Mouse (Mus musculus) midbrain, embryonic 12.5 days (tissue): ENCODE measurements around the gene Memo1. TPM values are rescaled to one million over a fixed set of nuclear protein-coding genes. Genes with fewer than 3 reads are reported as not detected.
"Not testable (repeated sequence)": the region's sequence is repeated elsewhere in the genome, so short reads cannot be mapped to it uniquely, and the experiment has no call there.

Experiments
- ATAC-seq: fragments of 200-750 bp; cut with Nextera tagmentation; 2 replicates; pipeline ENCODE4 v1.8.0; 2017; ENCODE audit warnings: low read depth, moderate TSS enrichment, moderate library complexity; ENCODE audit not compliant: low FRiP score
- H3K27ac ChIP-seq: fragments of 300-500 bp; sonication (generic); replicated peaks from 2 replicates; pipeline ENCODE4 v1.5.1; 2016; ENCODE audit warnings: mild to moderate bottlenecking
- H3K27me3 ChIP-seq: fragments of 300-500 bp; sonication (generic); 2 replicates; pipeline ENCODE4 v1.6.1; 2016; ENCODE audit warnings: mild to moderate bottlenecking
- H3K36me3 ChIP-seq: fragments of 300-500 bp; sonication (generic); 2 replicates; pipeline ENCODE4 v1.6.1; 2016
- H3K4me1 ChIP-seq: fragments of 300-500 bp; sonication (generic); 2 replicates; pipeline ENCODE4 v1.6.1; 2016
- H3K4me2 ChIP-seq: fragments of 300-500 bp; sonication (generic); replicated peaks from 2 replicates; pipeline ENCODE4 v1.6.1; 2016; ENCODE audit warnings: mild to moderate bottlenecking, moderate library complexity
- H3K4me3 ChIP-seq: fragments of 300-500 bp; sonication (generic); 2 replicates; pipeline ENCODE4 v1.5.1; 2016; ENCODE audit warnings: mild to moderate bottlenecking
- H3K9ac ChIP-seq: fragments of 300-500 bp; sonication (generic); replicated peaks from 2 replicates; pipeline ENCODE4 v1.6.1; 2016; ENCODE audit warnings: mild to moderate bottlenecking, moderate library complexity
- H3K9me3 ChIP-seq: fragments of 300-500 bp; sonication (generic); 2 replicates; pipeline ENCODE4 v1.6.1; 2016; ENCODE audit warnings: mild to moderate bottlenecking
- WGBS: fragments of 180-500 bp; shearing (Covaris S2); methylation state at CpG from one replicate; pipeline ENCODE4 v1.1.7; 2016; 5-methylcytosine and 5-hydroxymethylcytosine counted together
- polyA plus RNA-seq: library from polyadenylated mRNA; unstranded; fragments of >200 nt; fragmentation: Nextera tagmentation; extraction: Ambion mirVana; gene quantifications from 2 replicates; pipeline ENCODE4 v1.2.1, GENCODE M21; 2016

The Memo1 gene
- polyA plus RNA-seq: 71.1 and 72.1 TPM in 2 replicates

DNA sequence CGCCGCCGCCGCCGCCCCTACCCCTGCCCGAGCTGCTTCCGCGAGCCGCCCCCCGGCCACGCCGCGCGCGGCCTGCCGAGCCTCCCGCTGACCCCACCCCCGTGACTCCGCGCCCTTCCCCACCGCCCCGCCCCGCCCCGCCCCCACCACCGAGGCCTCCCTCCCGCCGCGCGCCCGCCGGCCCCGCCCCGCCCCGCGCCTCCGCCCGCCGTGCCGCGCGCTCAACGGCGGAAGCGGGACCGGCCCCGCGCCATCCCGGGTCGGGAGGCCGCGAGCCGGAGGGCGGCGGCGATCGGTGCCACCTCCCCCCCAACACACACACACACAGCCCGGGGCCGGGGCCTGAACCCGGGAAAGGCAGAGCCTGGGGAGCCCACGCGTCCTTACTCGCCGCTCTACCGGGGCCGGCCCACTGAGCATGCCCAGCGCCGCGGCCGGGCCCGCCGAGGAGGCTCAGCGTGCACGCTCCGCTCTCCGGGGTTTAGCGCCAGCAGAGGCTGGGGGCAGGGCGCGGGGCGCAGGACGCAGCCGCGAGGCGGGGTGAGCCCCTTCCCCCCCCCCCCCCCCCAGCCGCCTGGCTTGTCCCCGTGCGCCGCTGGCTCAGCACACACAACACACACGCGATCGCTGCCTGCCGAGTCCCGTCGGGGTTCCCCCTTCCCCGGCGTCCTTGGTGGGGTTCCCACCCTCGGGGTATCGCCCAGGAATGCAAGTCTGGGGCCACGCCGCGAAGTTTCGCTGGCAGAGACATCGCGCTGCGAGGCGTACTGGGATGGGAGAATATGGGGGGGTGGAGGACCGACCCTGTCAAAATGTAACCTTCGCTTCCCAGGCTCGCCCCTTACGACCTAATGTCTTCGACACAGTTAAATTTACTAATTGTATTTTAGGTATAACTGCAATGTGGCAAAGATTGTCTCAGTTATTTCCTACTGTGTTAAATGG, at the start of gene Memo1:
TSS of gene Memo1 (minus strand) at position 496 of the 945 bp plus-strand sequence.
- Histone ChIP-seq H3K9me3 (no peaks in the 10 kb centered on the region), H3K4me1 (peaks cover 18% of the 10 kb centered on the region), H3K27me3 (no peaks in the 10 kb centered on the region), H3K4me2 (peak within 1 kb of the TSS; percentile 73), H3K27ac (peak within 1 kb of the TSS; percentile 96), H3K9ac (peak within 1 kb of the TSS; percentile 94), H3K4me3 (peak within 1 kb of the TSS; percentile 96), H3K36me3 (0 out of 2 replicates have a peak, but pooled peaks cover 4% of the 10 kb centered on the region)
- ATAC-seq: peak; percentile 93
- WGBS: 2% methylated on average over 62 of the region's 110 CpGs

DNA sequence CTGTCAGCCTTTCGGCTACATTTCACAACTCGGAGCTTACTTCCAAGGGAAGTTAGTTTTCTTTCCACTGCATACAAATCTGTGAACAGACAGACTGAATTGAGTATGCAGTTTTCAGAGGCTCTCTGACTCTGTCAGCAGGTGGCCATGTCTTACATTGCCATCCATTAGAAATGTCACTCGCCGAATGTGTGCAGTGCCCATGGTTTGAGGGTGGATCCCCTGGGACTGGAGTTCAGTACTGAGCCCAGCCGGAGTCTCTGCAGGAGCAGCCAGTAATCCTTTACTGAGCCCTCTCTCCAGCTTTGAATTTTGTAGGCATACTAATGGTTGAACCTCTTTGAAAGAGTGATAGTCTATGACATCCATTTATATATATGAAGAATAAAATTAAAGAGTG, 45.8 kb upstream of the Memo1 start:
- H3K9me3 ChIP-seq: no peaks in the 10 kb centered on the region
- H3K27ac ChIP-seq: no peak overlapping the region
- H3K36me3 ChIP-seq: peaks cover 13% of the 10 kb centered on the region
- no peaks in the 10 kb centered on the region for H3K27me3 ChIP-seq
- ATAC-seq: no peak
- no peak overlapping the region for H3K9ac ChIP-seq
- H3K4me3 ChIP-seq: peak overlapping the region; percentile 99
- 43% methylated on average over 5 of the region's 5 CpGs for WGBS
- H3K4me1 ChIP-seq: peaks cover 32% of the 10 kb centered on the region
- peak overlapping the region; percentile 69 for H3K4me2 ChIP-seq

DNA sequence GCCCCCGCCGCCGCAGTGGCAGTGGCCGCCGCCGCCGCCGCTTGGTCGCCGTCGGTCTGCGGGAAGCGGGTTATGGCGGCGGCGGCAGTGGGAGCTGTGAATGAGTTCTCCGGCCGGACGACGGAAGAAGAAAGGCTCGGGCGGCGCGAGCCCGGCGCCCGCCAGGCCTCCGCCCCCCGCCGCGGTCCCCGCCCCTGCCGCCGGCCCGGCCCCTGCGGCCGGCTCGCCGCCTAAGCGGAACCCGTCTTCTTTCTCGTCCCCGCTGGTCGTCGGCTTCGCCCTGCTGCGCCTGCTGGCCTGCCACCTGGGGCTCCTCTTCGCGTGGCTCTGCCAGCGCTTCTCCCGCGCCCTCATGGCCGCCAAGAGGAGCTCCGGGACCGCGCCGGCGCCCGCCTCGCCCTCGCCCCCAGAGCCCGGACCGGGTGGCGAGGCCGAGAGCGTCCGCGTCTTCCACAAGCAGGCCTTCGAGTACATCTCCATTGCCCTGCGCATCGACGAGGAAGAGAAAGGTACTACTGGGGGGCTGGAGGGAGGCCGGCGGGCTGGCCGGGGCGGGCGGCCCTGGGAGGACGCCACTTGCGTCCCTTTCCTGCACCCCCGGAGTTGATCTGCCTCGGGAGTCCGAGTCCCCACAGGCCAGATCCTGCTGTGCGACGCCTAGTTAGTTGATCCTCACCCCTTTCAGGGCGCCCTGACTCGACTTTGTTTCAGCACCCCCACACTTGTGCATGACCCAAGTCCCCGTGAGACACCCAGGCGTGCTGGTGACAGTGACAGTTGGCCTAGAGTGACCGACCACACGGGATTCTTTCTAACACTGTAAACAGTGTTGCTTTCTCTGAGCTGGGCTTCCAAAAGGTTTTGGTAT, 43.9 kb upstream of the Memo1 start, which contains the start of gene Spast:
TSS of gene Spast (plus strand) at position 51 of the 868 bp plus-strand sequence.
- under 1% methylated on average over 70 of the region's 90 CpGs for WGBS
- H3K36me3 ChIP-seq: peaks cover 8% of the 10 kb centered on the region

DNA sequence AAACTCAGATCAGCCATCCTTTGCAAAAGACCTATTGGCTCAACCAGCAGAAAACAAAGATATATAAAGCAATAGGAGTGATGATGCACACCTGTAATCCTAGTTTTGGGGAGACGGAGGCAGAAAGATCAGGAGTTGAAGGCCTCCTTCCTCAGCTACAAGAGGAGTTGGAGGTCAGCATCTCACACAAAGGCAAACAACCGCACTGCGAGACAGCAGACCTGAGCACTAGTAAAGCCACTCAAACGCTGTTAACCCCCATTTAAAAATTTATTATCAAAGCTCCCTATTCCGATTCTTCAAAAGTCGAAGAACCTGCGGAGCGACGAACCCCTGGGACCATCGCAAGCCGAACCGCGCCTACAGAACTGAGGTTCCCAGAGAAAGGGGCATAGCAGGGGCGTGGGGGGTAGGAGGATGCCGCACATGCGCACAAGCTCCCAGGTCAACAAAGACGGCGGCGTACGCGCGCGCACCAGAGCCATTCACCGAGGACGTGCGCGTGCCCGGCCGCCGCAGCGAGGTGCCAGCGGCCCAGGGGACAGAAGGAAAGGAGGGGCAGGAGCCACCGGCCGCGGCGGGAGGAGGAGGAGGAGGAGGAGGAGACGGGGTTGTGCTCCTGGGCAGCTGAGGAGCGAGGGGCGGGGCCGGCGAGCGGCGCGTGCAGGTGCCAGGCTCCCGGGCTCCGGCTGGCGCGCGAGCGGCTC, 43.1 kb upstream of the Memo1 start:
- under 1% methylated on average over 48 of the region's 50 CpGs for WGBS
- Histone ChIP-seq H3K36me3 (0 out of 2 replicates have a peak, but pooled peaks cover 2% of the 10 kb centered on the region), H3K4me1 (peaks cover 32% of the 10 kb centered on the region), H3K27me3 (no peaks in the 10 kb centered on the region), H3K27ac (peak overlapping the region; percentile 98), H3K4me3 (peak overlapping the region; percentile 99), H3K9me3 (no peaks in the 10 kb centered on the region), H3K9ac (peak overlapping the region; percentile 99), H3K4me2 (peak overlapping the region; percentile 69)
- ATAC-seq: peak; percentile 94

More for the DNA sequence above, 43.9 kb upstream of the Memo1 start, which contains the start of gene Spast:
- peaks cover 32% of the 10 kb centered on the region for H3K4me1 ChIP-seq
- no peaks in the 10 kb centered on the region for H3K27me3 ChIP-seq
- peak within 1 kb of the TSS; percentile 99 for H3K9ac ChIP-seq
- ATAC-seq: peak; percentile 77
- H3K27ac ChIP-seq: peak within 1 kb of the TSS; percentile 98
- peak within 1 kb of the TSS; percentile 69 for H3K4me2 ChIP-seq
- no peaks in the 10 kb centered on the region for H3K9me3 ChIP-seq
- H3K4me3 ChIP-seq: peak within 1 kb of the TSS; percentile 99

DNA sequence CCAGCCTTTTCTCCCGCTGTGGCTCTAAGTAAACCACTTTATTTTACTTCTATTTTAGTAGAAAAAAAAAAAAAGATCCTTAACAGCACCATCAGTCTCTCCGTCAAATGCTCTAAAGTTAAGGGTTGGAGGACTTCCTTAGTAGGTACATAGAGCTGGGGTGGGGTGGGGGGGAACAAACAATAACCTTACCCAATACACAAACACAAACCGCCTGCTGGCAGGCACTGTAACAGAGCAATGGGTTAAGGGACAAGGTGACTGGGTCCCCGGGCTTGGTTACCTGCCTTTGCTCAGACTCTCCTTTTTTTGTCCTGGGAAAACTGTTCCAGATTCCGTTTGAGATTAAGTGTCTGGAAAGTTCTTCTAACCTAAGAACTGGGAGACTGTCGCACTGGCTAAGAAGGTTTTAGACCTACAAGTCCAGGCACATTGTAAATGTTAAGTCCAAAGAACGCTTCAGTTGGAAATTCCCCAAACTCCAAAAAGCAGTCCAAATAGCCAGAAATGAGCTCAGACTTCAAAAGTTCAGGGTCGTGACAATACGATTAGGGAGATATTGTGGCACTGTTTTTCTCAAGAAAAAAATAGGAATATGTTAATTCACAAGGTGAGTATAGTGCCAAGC, 35.8 kb upstream of the Memo1 start:
- WGBS: 82% methylated on average over 9 of the region's 9 CpGs
- H3K9ac ChIP-seq: no peak overlapping the region
- ATAC-seq: no peak
- no peaks in the 10 kb centered on the region for H3K36me3 ChIP-seq
- H3K9me3 ChIP-seq: no peaks in the 10 kb centered on the region
- no peak overlapping the region for H3K27ac ChIP-seq
- no peak overlapping the region for H3K4me3 ChIP-seq
- H3K4me2 ChIP-seq: no peak overlapping the region
- H3K4me1 ChIP-seq: no peaks in the 10 kb centered on the region
- no peaks in the 10 kb centered on the region for H3K27me3 ChIP-seq

DNA sequence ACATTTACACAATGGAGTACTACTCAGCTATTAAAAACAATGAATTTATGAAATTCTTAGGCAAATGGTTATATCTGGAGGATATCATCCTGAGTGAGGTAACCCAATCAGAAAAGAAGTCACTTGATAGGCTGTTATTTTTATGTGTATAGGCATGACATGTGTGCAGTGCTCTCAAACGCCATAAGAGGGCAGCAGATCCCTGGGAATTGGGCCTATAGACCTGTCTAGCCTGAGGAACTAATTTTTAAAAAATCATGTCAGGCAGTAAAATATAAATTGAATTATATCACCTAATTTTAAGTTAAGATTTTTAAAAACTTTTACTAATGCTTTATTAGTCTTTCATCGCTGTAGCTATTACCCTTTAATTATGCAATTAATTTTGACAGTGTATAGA, 32.8 kb upstream of the Memo1 start:
- 49% methylated on average over 2 of the region's 2 CpGs for WGBS
- H3K4me2 ChIP-seq, H3K27ac ChIP-seq, H3K36me3 ChIP-seq, ATAC-seq, H3K4me3 ChIP-seq, H3K9ac ChIP-seq, H3K9me3 ChIP-seq, H3K4me1 ChIP-seq, H3K27me3 ChIP-seq: not testable (repeated sequence)

DNA sequence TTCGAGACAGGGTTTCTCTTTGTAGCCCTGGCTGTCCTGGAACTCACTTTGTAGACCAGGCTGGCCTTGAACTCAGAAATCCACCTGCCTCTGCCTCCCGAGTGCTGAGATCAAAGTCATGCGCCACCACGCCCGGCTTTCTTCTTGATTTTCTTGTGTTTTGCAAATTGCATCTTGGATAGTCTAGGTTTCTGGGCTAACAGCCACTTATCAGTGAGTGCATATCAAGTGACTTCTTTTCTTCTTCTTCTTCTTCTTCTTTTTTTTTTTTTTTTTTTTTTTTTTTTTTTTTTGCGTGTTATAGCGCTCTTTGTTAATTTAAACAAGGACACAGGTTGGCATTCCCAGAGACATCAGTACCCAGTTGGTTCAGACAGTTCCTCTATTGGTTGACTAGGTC, 31.9 kb upstream of the Memo1 start:
- not testable (repeated sequence) for H3K36me3 ChIP-seq, H3K4me1 ChIP-seq, H3K27me3 ChIP-seq, ATAC-seq, H3K4me3 ChIP-seq, H3K27ac ChIP-seq, H3K4me2 ChIP-seq, H3K9me3 ChIP-seq, H3K9ac ChIP-seq
- 85% methylated on average over 7 of the region's 7 CpGs for WGBS

DNA sequence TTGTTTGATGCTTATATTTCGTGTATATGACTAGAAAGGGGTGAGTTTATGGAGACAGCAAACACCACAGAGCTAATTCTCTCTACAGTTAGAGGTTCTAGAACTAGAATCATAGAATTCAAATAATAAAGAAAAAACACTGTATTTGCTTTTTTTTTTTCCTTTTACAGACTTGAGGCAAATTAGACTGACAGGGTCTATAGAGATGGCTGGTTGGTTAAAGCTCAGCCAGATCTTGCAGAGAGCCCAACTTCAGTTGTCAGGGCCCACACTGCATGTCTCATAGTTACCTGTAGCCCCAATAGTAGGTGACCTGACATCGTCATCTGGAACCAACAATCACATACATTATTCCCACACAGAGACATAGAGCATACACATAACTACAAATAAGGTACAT, 28.5 kb upstream of the Memo1 start, which contains the start of gene Dpy30:
TSS of gene Dpy30 (minus strand) at position 101 of the 400 bp plus-strand sequence.
- Histone ChIP-seq H3K4me1 (no peaks in the 10 kb centered on the region), H3K4me3 (no peak within 1 kb of the TSS), H3K27ac (no peak within 1 kb of the TSS), H3K9me3 (no peaks in the 10 kb centered on the region), H3K9ac (no peak within 1 kb of the TSS), H3K27me3 (no peaks in the 10 kb centered on the region), H3K36me3 (no peaks in the 10 kb centered on the region), H3K4me2 (no peak within 1 kb of the TSS)
- 86% methylated on average over 2 of the region's 2 CpGs for WGBS
- ATAC-seq: no peak

DNA sequence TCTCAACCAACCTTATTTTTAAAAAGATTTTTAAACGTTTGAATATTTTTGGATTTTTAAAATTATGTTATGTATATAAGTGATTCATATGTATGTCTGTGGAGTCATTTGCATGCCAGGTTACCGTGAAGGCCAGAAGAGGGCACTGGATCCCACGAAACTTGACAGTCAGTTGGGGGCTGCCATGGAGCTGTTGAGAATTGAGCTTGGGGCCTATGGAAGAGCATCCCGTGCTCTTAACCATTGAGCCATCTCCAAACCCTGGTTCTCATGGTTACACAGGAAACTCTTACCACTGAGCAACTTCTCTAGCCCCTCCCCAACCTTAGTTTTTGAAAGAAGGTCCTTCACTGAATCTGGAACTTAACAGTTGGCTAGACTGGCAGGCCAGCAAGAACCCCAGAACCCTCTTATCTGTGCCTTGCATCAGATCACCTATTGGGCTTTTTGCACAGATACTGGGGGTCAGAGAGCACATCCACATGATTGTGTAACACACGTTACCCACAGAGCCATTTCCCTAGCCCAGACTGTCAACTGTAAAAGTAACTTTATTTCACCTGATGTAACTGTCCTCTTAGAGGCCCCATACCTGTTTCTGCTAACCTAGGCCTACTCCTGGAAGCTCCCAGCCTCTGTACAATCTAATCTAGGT, 27.2 kb upstream of the Memo1 start:
- Histone ChIP-seq H3K4me2 (no peak overlapping the region), H3K4me1 (no peaks in the 10 kb centered on the region), H3K4me3 (no peak overlapping the region), H3K36me3 (no peaks in the 10 kb centered on the region), H3K27ac (no peak overlapping the region), H3K27me3 (no peaks in the 10 kb centered on the region), H3K9me3 (no peaks in the 10 kb centered on the region), H3K9ac (no peak overlapping the region)
- ATAC-seq: no peak
- 54% methylated on average over 5 of the region's 5 CpGs for WGBS

DNA sequence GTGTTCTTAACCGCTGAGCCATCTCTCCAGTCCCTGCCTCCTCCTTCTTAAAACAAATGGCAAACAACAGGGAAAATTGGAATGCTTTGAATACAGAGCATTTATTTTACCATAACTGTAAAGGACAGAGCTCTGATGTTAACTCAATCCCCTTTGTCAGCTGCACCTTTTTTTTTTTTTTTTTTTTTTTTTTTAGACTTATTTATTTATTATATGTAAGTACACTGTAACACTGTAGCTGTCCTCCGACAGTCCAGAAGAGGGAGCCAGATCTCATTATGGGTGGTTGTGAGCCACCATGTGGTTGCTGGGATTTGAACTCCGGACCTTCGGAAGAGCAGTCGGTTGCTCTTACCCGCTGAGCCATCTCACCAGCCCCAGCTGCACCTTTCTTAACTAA, 23.4 kb upstream of the Memo1 start:
- H3K27ac ChIP-seq: no peak overlapping the region
- H3K4me2 ChIP-seq: no peak overlapping the region
- 0 out of 2 replicates have a peak, but pooled peaks cover 4% of the 10 kb centered on the region for H3K36me3 ChIP-seq
- H3K27me3 ChIP-seq: no peaks in the 10 kb centered on the region
- no peak overlapping the region for H3K9ac ChIP-seq
- H3K4me3 ChIP-seq: no peak overlapping the region
- H3K4me1 ChIP-seq: peaks cover 19% of the 10 kb centered on the region
- H3K9me3 ChIP-seq: no peaks in the 10 kb centered on the region
- ATAC-seq: no peak
- WGBS: 94% methylated on average over 6 of the region's 6 CpGs
